Mouse (Mus musculus) spleen, postnatal 4 days (tissue): ENCODE measurements around the gene Tmem9b.

ENCODE experiments used
- DNase-seq, 2 experiments: peaks; one replicate each; pipeline ENCODE4 v3.0.0; 2022; ENCODE audit warnings: low spot score in 2 of 2

The Tmem9b gene

GRCm38 (mm10) chr7:109752008-109752925, at the start of gene Tmem9b:
Gene Tmem9b (minus strand): TSS chr7:109752875.
- peak; percentile 76 to 91 for DNase-seq

GRCm38 (mm10) chr7:109800626-109801025, 48.0 kb upstream of the Tmem9b start:
- no peak for DNase-seq

GRCm38 (mm10) chr7:109799168-109799567, 46.5 kb upstream of the Tmem9b start:
- DNase-seq, result no peak

GRCm38 (mm10) chr7:109795564-109795963, 42.9 kb upstream of the Tmem9b start:
- DNase-seq, result peak in 1 of 2 experiments; percentile 42

- peak in 1 of 2 experiments; percentile 57 for DNase-seq
Observed at GRCm38 (mm10) chr7:109794556-109794955, 41.9 kb upstream of the Tmem9b start.

- DNase-seq, result peak; percentile 57 to 80
Observed at GRCm38 (mm10) chr7:109792759-109793158, 40.1 kb upstream of the Tmem9b start.

GRCm38 (mm10) chr7:109790818-109791217, 38.1 kb upstream of the Tmem9b start:
- no peak for DNase-seq

- DNase-seq, result no peak
Observed at GRCm38 (mm10) chr7:109787860-109788259, 35.2 kb upstream of the Tmem9b start.

GRCm38 (mm10) chr7:109783281-109783680, 30.6 kb upstream of the Tmem9b start:
- no peak for DNase-seq

- DNase-seq, result peak; percentile 76 to 85
Observed at GRCm38 (mm10) chr7:109781470-109782203, 29.0 kb upstream of the Tmem9b start, which contains the start of gene Nrip3. Gene Nrip3 (minus strand): TSS chr7:109782025.

- peak in 1 of 2 experiments; percentile 36 for DNase-seq
Observed at GRCm38 (mm10) chr7:109781087-109781469, 28.4 kb upstream of the Tmem9b start.

GRCm38 (mm10) chr7:109772251-109772650, 19.6 kb upstream of the Tmem9b start:
- DNase-seq, result no peak

GRCm38 (mm10) chr7:109768699-109769383, 16.2 kb upstream of the Tmem9b start:
- DNase-seq, result no peak

GRCm38 (mm10) chr7:109767575-109768350, 15.1 kb upstream of the Tmem9b start:
- DNase-seq, result no peak

GRCm38 (mm10) chr7:109764009-109764408, 11.3 kb upstream of the Tmem9b start:
- no peak for DNase-seq

GRCm38 (mm10) chr7:109756291-109756690, 3.6 kb upstream of the Tmem9b start:
- no peak for DNase-seq

GRCm38 (mm10) chr7:109754034-109754433, 1.4 kb upstream of the Tmem9b start:
- no peak for DNase-seq

- DNase-seq, result no peak
Observed at GRCm38 (mm10) chr7:109751427-109752007, 1.2 kb downstream of the Tmem9b start.

- DNase-seq, result no peak
Observed at GRCm38 (mm10) chr7:109747747-109748146, 4.9 kb downstream of the Tmem9b start.

GRCm38 (mm10) chr7:109741703-109742102, 11.0 kb downstream of the Tmem9b start:
- no peak for DNase-seq

- DNase-seq, result no peak
Observed at GRCm38 (mm10) chr7:109741060-109741459, 11.6 kb downstream of the Tmem9b start.
